Comparison of ENCODE assay signal across 12 mouse cellular contexts in the genomic region with DNA sequence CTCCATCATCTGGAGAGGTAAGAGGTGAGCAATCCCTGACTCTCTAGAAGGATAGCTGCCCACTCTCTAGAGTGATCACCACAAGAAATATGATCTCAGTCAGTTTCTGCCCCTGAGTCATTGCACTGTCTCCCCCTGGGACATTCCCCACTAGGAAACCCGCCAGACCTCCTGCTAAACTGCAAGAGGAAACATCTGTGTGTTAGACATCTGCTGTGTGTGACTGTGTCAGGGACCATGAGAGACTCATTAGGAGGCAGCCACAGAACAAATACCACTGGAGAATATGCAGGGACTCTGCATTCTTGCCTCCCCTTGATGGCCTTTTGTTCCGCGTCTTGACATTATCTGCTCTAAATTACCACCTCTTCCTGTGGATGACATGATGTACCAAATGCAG. TPM values are rescaled to one million over a fixed set of nuclear protein-coding genes. Genes with fewer than 3 reads are reported as not detected.
DNase-seq lines count a peak whose midpoint lies in the region; ATAC-seq lines count a peak whose summit lies in the region.
"Had no signal": no experiment of that assay in that cellular context is flagged by ENCODE, and none has a peak within 500 bp of the region (broad histone marks: within the 10 kb centered on the region; RNA-seq: fewer than 3 reads in every experiment).

No protein-coding gene starts in this region.

- peaks cover 33% of the 10 kb centered on the region for H3K4me1 ChIP-seq in megakaryocyte, embryonic 14.5 days
- H3K4me1 ChIP-seq in heart, embryonic 15.5 days (replicated peaks): no peaks in the 10 kb centered on the region
- H3K4me1 ChIP-seq: midbrain, embryonic 12.5 days had no signal

- H3K36me3 ChIP-seq in megakaryocyte, embryonic 14.5 days (replicated peaks; ENCODE audit: low read length): no peaks in the 10 kb centered on the region
- no peaks in the 10 kb centered on the region for H3K36me3 ChIP-seq in heart, embryonic 15.5 days
- H3K36me3 ChIP-seq: midbrain, embryonic 12.5 days had no signal

- no peak for ATAC-seq in megakaryocyte, adult 5-6 weeks (ENCODE audit: poor library complexity, severe bottlenecking)
- peak; percentile 48; the same call in 1 of the 2 replicates for ATAC-seq in heart, embryonic 15.5 days (replicated peaks; ENCODE audit: insufficient number of reproducible peaks, insufficient read depth, low FRiP score, low read depth)
- ATAC-seq: hindbrain, embryonic 16.5 days had no signal

- H3K9ac ChIP-seq in heart, embryonic 15.5 days: no peak overlapping the region
- H3K9ac ChIP-seq: midbrain, embryonic 12.5 days had no signal

- peaks cover 13% of the 10 kb centered on the region for H3K27me3 ChIP-seq in megakaryocyte, embryonic 14.5 days (replicated peaks)
- H3K27me3 ChIP-seq in heart, embryonic 15.5 days: no peaks in the 10 kb centered on the region
- H3K27me3 ChIP-seq: midbrain, embryonic 12.5 days had no signal

- DNase-seq in adrenal gland, postnatal 10 days: peak; percentile 13
- DNase-seq in adrenal gland, adult (ENCODE audit: inconsistent age in 2 of 2, low spot score in 1 of 2): no peak
- no peak for DNase-seq in cerebellum, postnatal 36 days
- DNase-seq in layer of hippocampus, adult 9-10 months (ENCODE audit: low spot score): no peak
- DNase-seq in cerebellum, adult 8-10 months: no peak
- DNase-seq: left cerebral cortex, postnatal 4 days; thymus, postnatal 14 days had no signal

- 33% methylated on average over 3 of the region's 3 CpGs for WGBS in heart, embryonic 15.5 days

- no peak overlapping the region for H3K4me2 ChIP-seq in heart, embryonic 15.5 days
- H3K4me2 ChIP-seq: midbrain, embryonic 12.5 days had no signal

- H3K9me3 ChIP-seq in megakaryocyte, embryonic 14.5 days: no peaks in the 10 kb centered on the region
- no peaks in the 10 kb centered on the region for H3K9me3 ChIP-seq in heart, embryonic 15.5 days (replicated peaks)
- H3K9me3 ChIP-seq: midbrain, embryonic 12.5 days had no signal

- H3K27ac ChIP-seq in heart, embryonic 15.5 days: no peak overlapping the region
- H3K27ac ChIP-seq: midbrain, embryonic 12.5 days had no signal

- H3K4me3 ChIP-seq in megakaryocyte, embryonic 14.5 days (replicated peaks): peak overlapping the region; percentile 3
- H3K4me3 ChIP-seq in heart, embryonic 15.5 days: no peak overlapping the region
- H3K4me3 ChIP-seq: midbrain, embryonic 12.5 days had no signal

RNA-seq across cellular contexts. Expression of a gene that starts 7.5 kb away (rescaled TPM):
- 1 to 10 TPM; 1.9 to 2.5 TPM for total RNA-seq in adrenal gland, postnatal 10 days (2021)
- polyA plus RNA-seq in megakaryocyte, embryonic 14.5 days (2012; ENCODE audit: insufficient read depth, low replicate concordance): not detected in 2 replicates
- total RNA-seq in megakaryocyte, adult 5-6 weeks (2015): 6.3 and 8.1 TPM in 2 replicates
- total RNA-seq in megakaryocyte, adult 5-6 weeks (2017): 6.9 and 7.4 TPM in 2 replicates
- 1.3 and 1.5 TPM in 2 replicates for polyA plus RNA-seq in heart, embryonic 15.5 days (2015; fragmentation: Nextera tagmentation; extraction: Ambion mirVana)

RNA-seq across cellular contexts. Expression of a gene that starts 10.3 kb away (rescaled TPM):
- total RNA-seq in adrenal gland, postnatal 10 days (2021): 1 to 10 TPM; 3.3 to 4.0 TPM
- 0.35 TPM in 1 of 2 replicates, not detected in the other for polyA plus RNA-seq in megakaryocyte, embryonic 14.5 days (2012; ENCODE audit: insufficient read depth, low replicate concordance)
- total RNA-seq in megakaryocyte, adult 5-6 weeks (2015): 80.0 and 80.1 TPM in 2 replicates
- 36.3 and 48.1 TPM in 2 replicates for total RNA-seq in megakaryocyte, adult 5-6 weeks (2017)
- 0.49 and 1.1 TPM in 2 replicates for polyA plus RNA-seq in heart, embryonic 15.5 days (2015; fragmentation: Nextera tagmentation; extraction: Ambion mirVana)

RNA-seq across cellular contexts. Expression of a gene that starts 24.9 kb away (rescaled TPM):
- 10 to 100 TPM; 10.8 to 12.5 TPM for total RNA-seq in adrenal gland, postnatal 10 days (2021)
- polyA plus RNA-seq in megakaryocyte, embryonic 14.5 days (2012; ENCODE audit: insufficient read depth, low replicate concordance): 0.62 TPM in 1 of 2 replicates, not detected in the other
- 7.1 and 13.3 TPM in 2 replicates for total RNA-seq in megakaryocyte, adult 5-6 weeks (2015)
- total RNA-seq in megakaryocyte, adult 5-6 weeks (2017): 6.9 and 9.3 TPM in 2 replicates
- polyA plus RNA-seq in heart, embryonic 15.5 days (2015; fragmentation: Nextera tagmentation; extraction: Ambion mirVana): 6.0 and 7.9 TPM in 2 replicates

RNA-seq across cellular contexts. Expression of a gene that starts 48.8 kb away (rescaled TPM):
- not detected for total RNA-seq in adrenal gland, postnatal 10 days (2021)
- not detected in 2 replicates for polyA plus RNA-seq in megakaryocyte, embryonic 14.5 days (2012; ENCODE audit: insufficient read depth, low replicate concordance)
- total RNA-seq in megakaryocyte, adult 5-6 weeks (2015): not detected in 2 replicates
- total RNA-seq in megakaryocyte, adult 5-6 weeks (2017): not detected in 2 replicates
- polyA plus RNA-seq in heart, embryonic 15.5 days (2015; fragmentation: Nextera tagmentation; extraction: Ambion mirVana): not detected in 2 replicates
- total RNA-seq: left cerebral cortex, postnatal 4 days had no signal
- polyA plus RNA-seq: midbrain, embryonic 12.5 days had no signal

RNA-seq across cellular contexts. Expression of a gene that starts 52.4 kb away (rescaled TPM):
- under 1 TPM in 1 of 2 experiments, not detected in 1; 0.27 TPM for total RNA-seq in adrenal gland, postnatal 10 days (2021)
- polyA plus RNA-seq in megakaryocyte, embryonic 14.5 days (2012; ENCODE audit: insufficient read depth, low replicate concordance): not detected in 2 replicates
- not detected in 2 replicates for total RNA-seq in megakaryocyte, adult 5-6 weeks (2015)
- total RNA-seq in megakaryocyte, adult 5-6 weeks (2017): not detected in 2 replicates
- polyA plus RNA-seq in heart, embryonic 15.5 days (2015; fragmentation: Nextera tagmentation; extraction: Ambion mirVana): not detected in 2 replicates

Comparison
In these comparisons a context has a peak if more than half of its experiments do, and no peak if none do; other contexts are left out.
1. RNA of a gene that starts 10.3 kb away (total RNA-seq): 36.3 to 80.1 TPM in megakaryocyte, adult 5-6 weeks; 3.3 to 4.0 TPM in adrenal gland, postnatal 10 days; every median in the first group is over 4 times any median in the second.